Mouse (Mus musculus) forebrain, embryonic 16.5 days (tissue): ENCODE measurements at regions not wholly inside any gene's neighbourhood (a gene's known extent, or its start where the extent isn't known, plus 50 kb on each side); places are given as distances from the start of the nearest gene placed in this dataset.

ENCODE experiments used
- ATAC-seq: fragments of 200-750 bp; cut with Nextera tagmentation; 2 replicates; pipeline ENCODE4 v1.8.0; 2017; ENCODE audit warnings: mild to moderate bottlenecking, moderate library complexity
- H3K27ac ChIP-seq: fragments of 300-500 bp; sonication (generic); 2 replicates; pipeline ENCODE4 v1.5.1; 2014; ENCODE audit warnings: low read length, control low read depth
- H3K27me3 ChIP-seq: fragments of 300-500 bp; sonication (generic); replicated peaks from 2 replicates; pipeline ENCODE4 v1.6.1; 2014; ENCODE audit warnings: low read length; ENCODE audit not compliant: control insufficient read depth, insufficient read depth
- H3K36me3 ChIP-seq: fragments of 300-500 bp; sonication (generic); 2 replicates; pipeline ENCODE4 v1.6.1; 2014; ENCODE audit not compliant: control insufficient read depth, insufficient read depth
- H3K4me1 ChIP-seq: fragments of 300-500 bp; sonication (generic); replicated peaks from 2 replicates; pipeline ENCODE4 v1.6.1; 2014; ENCODE audit warnings: low read length; ENCODE audit not compliant: control insufficient read depth, insufficient read depth
- H3K4me2 ChIP-seq: fragments of 300-500 bp; sonication (generic); 2 replicates; pipeline ENCODE4 v1.6.1; 2014; ENCODE audit warnings: mild to moderate bottlenecking, low read length, control low read depth
- H3K4me3 ChIP-seq: fragments of 300-500 bp; sonication (generic); replicated peaks from 2 replicates; pipeline ENCODE4 v1.5.1; 2014; ENCODE audit warnings: mild to moderate bottlenecking, low read length, control low read depth
- H3K9ac ChIP-seq: fragments of 300-500 bp; sonication (generic); replicated peaks from 2 replicates; pipeline ENCODE4 v1.6.1; 2014; ENCODE audit warnings: low read depth, low read length, control low read depth
- H3K9me3 ChIP-seq: fragments of 300-500 bp; sonication (generic); 2 replicates; pipeline ENCODE4 v1.6.1; 2016; ENCODE audit warnings: low read length; ENCODE audit not compliant: control insufficient read depth
- WGBS: fragments of 180-500 bp; shearing (Covaris S2); extraction: QIAGEN DNeasy Blood & Tissue Kit; methylation state at CpG from one replicate; pipeline ENCODE4 v1.1.7; 2014; 5-methylcytosine and 5-hydroxymethylcytosine counted together

GRCm38 (mm10) chr13:25738601-25739000, 468.3 kb upstream of the Nrsn1 start:
- Histone ChIP-seq H3K36me3 (no peaks in the 10 kb centered on the region), H3K4me1 (0 out of 2 replicates have a peak, but pooled peaks cover 3% of the 10 kb centered on the region), H3K9ac (no peak overlapping the region), H3K4me3 (no peak overlapping the region), H3K4me2 (no peak overlapping the region), H3K27ac (no peak overlapping the region), H3K9me3 (no peaks in the 10 kb centered on the region), H3K27me3 (no peaks in the 10 kb centered on the region)
- peak; percentile 40; the same call in 1 of the 2 replicates for ATAC-seq
- WGBS: 3% methylated on average over 2 of the region's 2 CpGs

GRCm38 (mm10) chr13:25729327-25729892, 459.1 kb upstream of the Nrsn1 start:
- ATAC-seq: peak; percentile 57

DNA sequence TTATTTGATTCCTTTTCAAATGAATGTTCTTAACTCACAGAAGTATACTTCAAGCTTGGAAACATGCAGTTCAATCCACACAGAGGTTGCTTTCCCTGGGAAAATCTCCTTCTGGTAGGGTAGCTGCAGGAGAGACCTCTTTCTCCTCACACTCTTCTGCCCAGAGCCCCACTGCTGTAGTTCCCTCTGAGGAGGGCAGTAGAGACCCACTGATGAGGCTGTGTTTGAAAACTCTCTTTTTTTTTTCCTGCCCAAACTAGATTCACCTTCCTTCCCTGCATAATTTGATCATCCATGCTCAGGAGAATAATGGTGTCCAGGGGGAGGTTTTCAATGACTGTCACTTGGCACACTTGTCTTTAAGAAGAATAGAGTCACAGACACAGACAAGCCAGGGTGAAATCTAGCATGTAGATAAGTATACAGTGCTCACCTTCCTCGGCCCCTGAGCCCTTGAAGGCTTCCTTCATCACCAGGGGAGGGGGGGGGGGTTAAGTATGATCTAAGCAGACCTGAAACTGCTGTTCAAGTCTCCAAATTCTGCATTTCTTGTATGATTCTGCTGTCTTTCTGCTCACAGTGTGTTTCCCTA, 457.3 kb upstream of the Nrsn1 start:
- WGBS: 27% methylated on average over 1 of the region's 1 CpGs
- peak; percentile 49 for ATAC-seq

More at GRCm38 (mm10) chr13:25729327-25729892, 459.1 kb upstream of the Nrsn1 start:
- Histone ChIP-seq H3K9me3 (no peaks in the 10 kb centered on the region), H3K4me1 (peaks cover 3% of the 10 kb centered on the region; the same call in 1 of the 2 replicates), H3K27ac (no peak overlapping the region), H3K9ac (no peak overlapping the region), H3K36me3 (no peaks in the 10 kb centered on the region), H3K27me3 (no peaks in the 10 kb centered on the region), H3K4me3 (no peak overlapping the region), H3K4me2 (no peak overlapping the region)
- 13% methylated on average over 3 of the region's 3 CpGs for WGBS

GRCm38 (mm10) chr13:25722595-25723525, 452.6 kb upstream of the Nrsn1 start:
- no peaks in the 10 kb centered on the region for H3K4me1 ChIP-seq
- no peak overlapping the region for H3K9ac ChIP-seq
- H3K4me3 ChIP-seq: no peak overlapping the region
- 47% methylated on average over 4 of the region's 4 CpGs for WGBS
- peak; percentile 50; the same call in 1 of the 2 replicates for ATAC-seq
- H3K9me3 ChIP-seq: no peaks in the 10 kb centered on the region
- no peak overlapping the region for H3K4me2 ChIP-seq
- H3K27ac ChIP-seq: no peak overlapping the region
- H3K27me3 ChIP-seq: no peaks in the 10 kb centered on the region
- H3K36me3 ChIP-seq: no peaks in the 10 kb centered on the region

More for the DNA sequence above, 457.3 kb upstream of the Nrsn1 start:
- Histone ChIP-seq H3K4me1 (peaks cover 3% of the 10 kb centered on the region; the same call in 1 of the 2 replicates), H3K9me3 (no peaks in the 10 kb centered on the region), H3K4me2 (no peak overlapping the region), H3K9ac (no peak overlapping the region), H3K27ac (no peak overlapping the region), H3K4me3 (no peak overlapping the region), H3K36me3 (no peaks in the 10 kb centered on the region), H3K27me3 (no peaks in the 10 kb centered on the region)

GRCm38 (mm10) chr13:25700965-25701364, 430.7 kb upstream of the Nrsn1 start:
- Histone ChIP-seq H3K4me1 (no peaks in the 10 kb centered on the region), H3K4me3 (no peak overlapping the region), H3K36me3 (no peaks in the 10 kb centered on the region), H3K9ac (no peak overlapping the region), H3K27ac (no peak overlapping the region), H3K4me2 (no peak overlapping the region), H3K9me3 (no peaks in the 10 kb centered on the region), H3K27me3 (no peaks in the 10 kb centered on the region)
- ATAC-seq: no peak; the same call in 1 of the 2 replicates
- WGBS: 58% methylated on average over 4 of the region's 4 CpGs

GRCm38 (mm10) chr13:25695956-25696355, 425.7 kb upstream of the Nrsn1 start:
- no peak for ATAC-seq

GRCm38 (mm10) chr13:25695017-25695604, 424.8 kb upstream of the Nrsn1 start:
- 71% methylated on average over 14 of the region's 14 CpGs for WGBS
- ATAC-seq: peak; percentile 81
- no peaks in the 10 kb centered on the region for H3K36me3 ChIP-seq
- H3K27me3 ChIP-seq: no peaks in the 10 kb centered on the region
- no peak overlapping the region for H3K4me3 ChIP-seq
- no peaks in the 10 kb centered on the region for H3K9me3 ChIP-seq
- no peak overlapping the region for H3K9ac ChIP-seq
- H3K4me1 ChIP-seq: no peaks in the 10 kb centered on the region
- no peak overlapping the region for H3K4me2 ChIP-seq
- peak overlapping the region; percentile 50 for H3K27ac ChIP-seq

More at GRCm38 (mm10) chr13:25695956-25696355, 425.7 kb upstream of the Nrsn1 start:
- Histone ChIP-seq H3K27ac (no peak overlapping the region), H3K4me2 (no peak overlapping the region), H3K36me3 (no peaks in the 10 kb centered on the region), H3K9me3 (no peaks in the 10 kb centered on the region), H3K4me3 (no peak overlapping the region), H3K4me1 (no peaks in the 10 kb centered on the region), H3K9ac (no peak overlapping the region), H3K27me3 (no peaks in the 10 kb centered on the region)
- 97% methylated on average over 1 of the region's 1 CpGs for whole genome bisulfite sequencing

- H3K4me1 ChIP-seq: no peaks in the 10 kb centered on the region
- no peak overlapping the region for H3K4me3 ChIP-seq
- WGBS: 91% methylated on average over 2 of the region's 2 CpGs
- no peaks in the 10 kb centered on the region for H3K36me3 ChIP-seq
- H3K9me3 ChIP-seq: no peaks in the 10 kb centered on the region
- no peak overlapping the region for H3K27ac ChIP-seq
- no peaks in the 10 kb centered on the region for H3K27me3 ChIP-seq
- H3K9ac ChIP-seq: no peak overlapping the region
- H3K4me2 ChIP-seq: no peak overlapping the region
- no peak for ATAC-seq
These were observed 408.0 kb upstream of the Nrsn1 start for GRCm38 (mm10) chr13:25678221-25678735.

- ATAC-seq: peak; percentile 64
- Histone ChIP-seq H3K27me3 (no peaks in the 10 kb centered on the region), H3K4me1 (no peaks in the 10 kb centered on the region), H3K9ac (no peak overlapping the region), H3K4me3 (no peak overlapping the region), H3K36me3 (no peaks in the 10 kb centered on the region), H3K9me3 (no peaks in the 10 kb centered on the region), H3K27ac (no peak overlapping the region), H3K4me2 (no peak overlapping the region)
- WGBS: 78% methylated on average over 6 of the region's 6 CpGs
These were observed 404.9 kb upstream of the Nrsn1 start for GRCm38 (mm10) chr13:25675208-25675607.
